Mouse (Mus musculus): ENCODE measurements around the gene Gas7.

The Gas7 gene

DNA sequence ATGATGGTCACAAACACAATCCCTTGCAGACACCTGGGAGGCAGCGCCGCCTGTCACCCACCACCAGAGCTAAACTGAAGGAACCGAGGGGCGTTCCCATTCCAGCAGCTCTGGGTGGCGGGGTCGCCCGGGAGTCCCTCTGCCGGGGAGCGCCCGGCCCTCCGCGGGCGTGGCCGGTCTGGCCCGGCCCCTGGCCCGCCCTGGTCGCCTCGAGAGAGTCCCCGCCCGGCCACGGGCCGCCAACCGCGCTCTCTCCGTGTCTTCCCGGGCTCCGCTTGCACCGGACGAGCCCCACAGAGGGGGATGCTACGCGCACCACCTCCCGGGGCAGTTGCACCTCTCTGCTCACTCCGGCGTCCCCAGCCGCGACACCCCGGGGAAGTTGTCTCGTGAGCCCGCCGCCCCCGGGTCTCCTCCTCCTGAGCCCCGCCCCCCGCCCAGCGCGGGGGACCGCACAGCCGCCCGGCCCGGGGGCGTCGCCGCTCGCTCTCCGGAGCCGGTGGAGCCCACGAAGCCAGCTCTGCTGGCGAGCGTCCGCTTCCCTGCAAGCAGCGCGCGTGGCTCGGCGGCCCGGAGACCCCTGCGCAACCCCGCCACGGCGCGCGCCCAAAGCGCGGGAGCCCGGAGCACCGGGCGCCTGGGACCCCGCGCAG is at the start of gene Gas7:
Gas7 (plus strand) TSS at position 564 of the 653 bp plus-strand sequence.
- peak; percentile 72 for DNase-seq

DNA sequence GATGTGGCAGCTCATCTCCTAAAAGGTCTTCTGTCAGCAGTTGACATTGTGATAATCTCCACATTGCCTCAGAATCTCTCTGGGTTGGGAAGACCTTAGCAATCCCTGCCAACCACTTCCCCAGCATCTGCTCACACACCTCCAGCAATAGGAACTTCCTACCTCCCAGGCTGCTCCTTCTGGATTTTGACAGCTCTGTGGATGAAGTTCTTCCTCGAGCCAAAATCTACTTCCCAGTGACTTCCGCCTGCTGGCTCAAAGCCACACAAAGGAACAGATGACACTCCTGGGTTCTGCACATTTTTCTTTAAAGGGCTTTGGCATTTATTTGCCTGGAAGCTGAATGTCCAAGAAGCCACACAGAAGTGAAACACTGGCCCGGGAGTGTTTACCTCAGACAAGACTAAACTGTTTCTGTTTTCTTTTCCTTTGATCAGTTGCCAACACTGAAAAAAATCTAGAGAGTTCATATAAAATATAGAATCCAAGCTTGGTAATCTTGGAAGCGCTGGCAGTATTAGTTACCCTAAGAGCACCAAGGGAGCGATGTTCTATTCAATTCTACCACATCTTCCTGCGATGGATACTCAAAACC is 40.8 kb upstream of the Gas7 start:
- no peak for DNase-seq

DNA sequence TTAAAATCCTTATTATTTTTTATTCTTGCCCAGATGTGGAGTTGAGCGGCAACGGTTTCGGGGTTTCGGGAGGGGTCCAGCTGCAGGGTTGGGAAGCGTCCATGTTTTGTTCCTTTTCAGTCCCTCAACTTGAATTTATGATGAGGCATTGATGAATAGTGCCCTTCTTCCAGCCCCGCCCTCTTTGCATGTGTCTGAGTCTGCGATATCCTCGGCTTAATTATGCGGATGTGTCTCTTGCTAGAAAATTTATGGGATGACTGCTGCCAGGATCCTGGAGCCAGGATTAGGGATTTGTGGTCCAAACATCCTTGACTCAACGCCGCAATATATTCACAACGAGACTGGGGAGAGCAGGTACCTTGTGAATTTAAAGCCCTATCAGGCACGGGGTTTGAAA is 31.7 kb upstream of the Gas7 start:
- DNase-seq, result no peak

DNA sequence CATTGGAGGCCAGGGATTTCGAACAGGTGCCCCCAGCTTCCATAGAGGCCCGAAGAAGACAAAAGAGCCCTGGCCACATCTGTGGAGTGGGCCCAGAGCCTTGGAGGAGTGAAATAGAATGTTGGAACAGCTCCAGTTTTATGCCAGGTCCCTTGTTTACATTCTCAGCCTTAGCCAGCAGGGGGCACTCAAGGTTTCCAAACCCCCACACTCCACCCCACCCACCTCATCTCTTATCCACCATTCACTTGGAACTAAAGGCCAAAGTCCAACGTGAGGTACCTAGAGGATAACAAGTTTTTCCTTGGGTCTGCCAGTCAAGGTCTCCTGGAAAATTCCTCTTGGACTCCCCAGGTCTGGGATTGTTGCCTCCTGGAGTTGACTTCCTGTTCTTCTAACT is 27.0 kb upstream of the Gas7 start:
- peak; percentile 64 for DNase-seq

DNA sequence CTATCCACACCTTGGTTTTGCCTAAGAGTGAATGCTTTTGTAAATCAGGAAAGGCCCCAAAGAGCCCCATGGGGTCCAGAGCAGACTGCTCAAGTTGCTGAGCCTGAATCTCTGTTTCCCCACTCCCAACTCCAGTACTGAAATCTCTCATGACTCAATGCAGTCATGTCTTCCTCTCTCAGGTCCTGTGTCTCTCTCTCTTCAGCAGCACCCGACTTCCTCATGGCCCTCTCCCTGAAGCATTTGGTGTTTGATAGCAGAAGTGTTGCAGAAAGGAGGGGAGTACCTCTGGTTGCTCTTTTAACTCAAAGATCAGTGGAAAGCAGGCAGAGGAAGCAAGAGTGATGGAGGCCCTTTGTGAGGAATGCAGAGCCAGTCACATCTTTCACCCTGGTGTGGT is 25.4 kb upstream of the Gas7 start:
- DNase-seq, result no peak

DNA sequence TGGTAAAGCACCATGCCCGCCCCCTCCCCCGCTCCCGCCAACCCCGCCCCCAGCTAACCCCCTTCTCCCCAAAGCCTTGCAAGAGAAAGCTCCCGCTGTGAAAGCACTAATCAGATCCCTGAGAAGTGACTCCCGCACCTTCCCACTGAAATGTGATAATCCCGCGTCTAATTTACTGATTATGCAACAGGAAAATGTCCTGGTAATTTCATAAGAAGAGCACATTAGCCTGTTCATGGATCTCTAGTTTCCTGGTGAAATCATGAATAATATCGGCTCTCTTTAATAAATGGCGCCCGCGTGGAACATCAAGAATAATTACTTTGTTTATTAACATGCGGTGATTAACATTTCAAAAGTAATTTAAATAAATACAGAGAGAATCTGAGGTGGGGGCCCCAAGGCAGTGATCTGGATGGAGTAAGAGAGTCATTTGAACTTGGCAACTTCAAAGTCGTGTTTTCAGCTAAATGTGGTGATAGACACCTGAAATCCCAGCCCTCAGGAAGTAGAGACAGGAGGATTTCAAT is 24.1 kb upstream of the Gas7 start:
- DNase-seq, result peak; percentile 48

DNA sequence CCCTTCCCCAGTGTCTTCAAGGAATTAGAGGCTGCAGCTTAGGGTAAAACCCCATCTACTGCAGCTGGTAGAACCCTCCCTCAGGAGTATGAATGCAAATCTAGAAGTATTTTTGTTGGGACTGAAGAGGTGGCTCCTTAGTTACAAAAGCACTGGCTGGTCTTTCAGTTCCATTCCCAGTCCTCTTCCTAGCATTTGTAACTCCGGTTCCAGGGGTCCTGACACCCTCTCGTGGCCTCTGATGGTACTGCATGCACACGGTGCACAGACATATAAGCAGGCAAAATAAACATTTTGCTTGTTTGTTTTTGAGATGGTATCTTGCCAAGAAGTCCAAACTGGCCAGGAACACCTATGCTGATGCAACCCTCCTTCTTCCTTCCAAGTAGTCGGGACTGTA is 23.4 kb upstream of the Gas7 start:
- DNase-seq, result peak; percentile 30

DNA sequence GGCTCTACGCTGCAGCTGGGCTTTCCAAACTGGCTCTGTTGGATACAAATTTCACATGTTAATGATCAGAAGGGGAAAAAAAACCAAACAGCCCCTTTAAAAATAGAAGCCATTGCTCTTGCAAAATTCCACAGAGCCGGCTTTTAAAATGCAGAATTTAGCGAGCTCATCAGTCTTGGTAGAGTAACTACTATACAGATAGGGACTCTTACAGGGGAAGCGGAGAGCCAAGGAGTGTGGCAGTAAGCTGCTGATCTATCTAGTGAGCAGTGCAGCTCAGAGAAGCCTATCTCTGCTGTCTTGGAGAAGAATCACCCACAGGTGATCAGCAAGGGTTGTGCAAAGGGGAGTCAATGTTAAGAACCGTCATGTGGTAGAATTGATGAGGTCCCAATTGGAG is 21.5 kb upstream of the Gas7 start:
- DNase-seq, result no peak

DNA sequence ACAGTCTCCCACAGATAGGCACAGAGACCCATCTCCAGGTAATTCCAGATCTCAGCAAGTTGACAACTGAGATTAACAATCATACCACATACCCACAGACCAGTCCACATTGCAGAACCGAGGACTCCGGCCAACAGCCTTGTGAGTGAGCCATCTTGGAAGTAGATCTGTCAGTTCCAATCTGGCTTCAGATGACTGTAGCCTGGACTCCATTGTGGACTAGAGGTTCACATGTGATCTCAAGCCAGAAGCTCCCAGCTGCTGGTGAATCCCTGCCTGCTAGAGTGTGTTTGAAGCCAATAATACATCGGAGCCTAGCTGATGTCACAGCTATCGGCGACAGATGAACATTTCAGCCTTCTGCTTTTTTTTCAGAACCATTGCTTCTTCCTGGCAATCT is 16.5 kb upstream of the Gas7 start:
- no peak for DNase-seq

DNA sequence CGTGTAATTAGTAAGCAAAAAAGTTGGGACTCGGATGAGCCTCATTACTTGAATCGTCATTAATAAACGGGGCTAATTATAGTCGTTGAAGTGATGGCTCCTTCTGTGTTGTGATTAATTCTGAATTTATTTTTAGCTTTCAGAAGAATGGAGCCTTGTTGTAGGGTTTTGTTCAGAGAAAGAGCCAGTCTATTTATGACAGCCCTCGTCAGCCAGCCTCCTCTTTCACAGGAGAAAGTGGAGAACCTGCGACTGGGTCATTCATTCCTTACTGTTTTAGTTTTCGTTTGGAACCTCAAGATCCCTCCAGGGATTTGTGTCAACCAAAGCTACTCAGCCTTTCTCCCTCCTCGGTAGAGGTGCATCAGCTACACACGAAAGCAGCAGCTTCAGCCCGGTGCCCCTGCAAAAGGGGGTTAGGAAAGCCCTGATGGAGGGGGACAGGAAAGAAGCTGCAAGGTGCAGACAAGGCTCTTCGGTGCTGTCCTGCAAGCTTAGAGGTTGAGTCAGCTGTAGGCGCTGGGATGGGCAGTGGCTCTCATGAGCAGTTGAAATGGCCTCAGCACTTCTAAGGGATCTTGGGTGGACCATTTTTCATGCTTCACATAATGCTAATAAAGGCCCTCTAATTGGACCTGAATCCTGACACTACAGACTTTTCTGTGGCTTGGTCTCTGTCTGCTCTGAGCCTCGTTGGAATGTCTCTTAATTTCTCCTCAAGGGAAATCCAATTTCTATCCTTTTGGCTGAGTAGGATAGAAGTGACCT is 10.0 kb upstream of the Gas7 start:
- DNase-seq, result peak; percentile 69

DNA sequence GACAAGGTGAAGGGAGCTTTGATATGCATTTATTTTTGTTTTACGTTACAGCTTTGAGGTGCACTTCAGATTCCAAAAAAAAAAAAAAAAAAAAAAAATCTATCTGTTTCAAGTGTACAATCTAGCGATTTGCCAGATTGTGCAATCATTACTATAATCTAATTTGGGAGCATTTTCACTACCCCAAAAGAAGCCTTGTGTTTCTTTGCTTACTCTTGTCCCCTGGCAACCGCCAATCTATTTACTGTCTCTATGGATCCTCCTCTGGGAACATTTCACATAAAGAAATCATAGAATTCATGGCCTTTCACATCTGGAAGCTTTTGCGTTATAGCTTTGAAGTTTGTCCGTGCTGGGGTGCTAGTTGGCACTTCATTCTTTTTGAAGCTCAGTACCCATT is 3.7 kb upstream of the Gas7 start:
- no peak for DNase-seq

DNA sequence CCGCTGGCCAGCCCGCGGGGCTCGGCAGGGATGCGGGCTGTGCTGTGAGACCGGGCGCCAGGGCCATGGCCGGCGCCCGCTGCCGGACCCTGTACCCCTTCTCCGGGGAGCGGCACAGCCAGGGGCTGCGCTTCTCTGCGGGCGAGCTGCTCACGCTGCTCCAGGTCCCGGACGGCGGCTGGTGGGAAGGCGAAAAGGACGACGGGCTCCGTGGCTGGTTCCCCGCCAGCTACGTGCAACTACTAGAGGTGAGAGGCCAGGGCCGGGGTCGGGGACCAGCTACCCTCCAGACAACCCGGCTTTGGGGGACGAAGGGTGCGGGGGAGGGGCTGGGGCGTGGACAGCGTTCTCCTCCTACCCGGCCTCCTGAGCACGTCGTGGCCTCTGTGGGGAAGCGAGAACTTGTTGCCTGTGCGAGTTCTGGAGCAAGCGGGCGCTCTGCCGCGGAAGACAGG is 317 bp downstream of the Gas7 start:
- DNase-seq, result peak; percentile 50

DNA sequence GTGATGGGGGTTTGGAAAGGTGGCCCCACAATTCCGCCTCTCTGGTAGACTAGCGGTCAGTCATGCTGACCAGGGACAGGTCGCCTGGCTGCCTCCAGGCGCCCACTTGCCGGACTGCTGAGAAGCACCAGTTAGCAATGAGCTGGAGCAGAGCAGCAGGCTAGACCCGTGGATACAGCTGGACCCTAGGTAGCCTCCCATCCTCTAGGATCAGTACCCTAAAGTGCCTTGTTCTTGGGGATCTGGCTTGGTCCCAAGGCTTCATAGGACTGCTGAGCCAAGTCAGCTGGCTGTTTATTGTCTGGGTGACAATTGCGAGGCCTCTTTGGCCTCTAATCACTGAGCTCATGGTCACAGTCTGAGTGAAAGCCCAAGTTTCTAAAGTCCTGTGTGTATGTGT is 792 bp downstream of the Gas7 start:
- DNase-seq, result peak; percentile 31

DNA sequence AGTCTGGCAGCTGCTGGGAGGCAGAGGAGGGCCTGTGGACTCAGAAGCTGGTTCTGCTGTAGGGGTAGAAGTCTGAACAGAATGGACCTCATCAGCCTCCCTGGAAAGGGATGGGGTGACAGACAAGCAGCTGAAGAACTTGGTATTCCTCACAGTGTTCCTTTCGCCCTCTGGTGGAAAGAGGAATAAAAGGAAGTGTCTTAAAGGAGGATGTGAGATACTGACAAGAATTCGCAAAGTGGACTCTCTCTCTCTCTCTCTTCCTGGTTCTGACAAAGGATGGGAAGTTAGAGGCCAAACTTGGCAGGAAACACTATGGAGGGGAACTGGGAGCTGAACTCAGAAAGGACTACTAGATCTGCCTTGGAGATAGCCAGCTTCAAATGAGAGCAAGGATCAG is 2.9 kb downstream of the Gas7 start:
- DNase-seq, result peak; percentile 58

DNA sequence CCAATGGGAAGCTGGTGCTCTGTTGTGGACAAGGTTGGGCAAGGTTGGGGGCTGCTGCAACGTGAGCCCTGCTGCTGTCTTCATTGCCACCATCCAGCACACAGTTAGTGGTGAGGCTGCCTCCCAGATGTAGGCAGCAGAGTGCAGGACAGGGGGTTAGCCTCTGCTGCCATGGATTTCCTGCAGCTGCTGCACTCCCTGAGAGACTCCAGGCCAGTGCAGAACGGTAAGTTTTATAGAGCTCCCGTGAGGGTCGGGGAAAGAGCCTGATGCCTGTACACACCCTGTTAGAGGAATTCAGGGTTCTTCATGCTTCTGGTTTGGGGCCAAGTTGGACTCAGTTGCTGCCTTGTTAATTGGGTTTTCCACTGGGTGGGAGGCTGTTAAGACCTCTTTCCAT is 11.9 kb downstream of the Gas7 start:
- no peak for DNase-seq

DNA sequence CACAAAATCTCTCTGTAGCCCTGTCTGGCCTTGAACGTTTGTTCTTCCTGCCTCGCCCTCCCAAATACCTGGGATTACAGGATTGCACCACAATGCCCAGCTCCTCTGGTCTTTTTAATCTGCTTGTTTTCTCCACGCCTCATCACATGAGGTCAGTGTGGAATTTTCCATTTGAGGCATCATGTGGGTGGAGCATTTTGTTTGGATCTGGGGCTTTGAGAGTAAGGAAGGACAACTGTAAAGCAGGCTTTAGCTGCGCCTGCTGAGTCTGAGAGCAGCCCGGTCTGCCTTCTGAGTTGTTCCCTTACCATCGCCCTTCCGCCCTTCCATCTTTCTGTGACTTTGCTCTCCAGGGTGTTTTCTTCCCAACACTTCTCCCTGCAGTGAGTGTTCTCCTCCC is 13.6 kb downstream of the Gas7 start:
- DNase-seq, result peak; percentile 16

DNA sequence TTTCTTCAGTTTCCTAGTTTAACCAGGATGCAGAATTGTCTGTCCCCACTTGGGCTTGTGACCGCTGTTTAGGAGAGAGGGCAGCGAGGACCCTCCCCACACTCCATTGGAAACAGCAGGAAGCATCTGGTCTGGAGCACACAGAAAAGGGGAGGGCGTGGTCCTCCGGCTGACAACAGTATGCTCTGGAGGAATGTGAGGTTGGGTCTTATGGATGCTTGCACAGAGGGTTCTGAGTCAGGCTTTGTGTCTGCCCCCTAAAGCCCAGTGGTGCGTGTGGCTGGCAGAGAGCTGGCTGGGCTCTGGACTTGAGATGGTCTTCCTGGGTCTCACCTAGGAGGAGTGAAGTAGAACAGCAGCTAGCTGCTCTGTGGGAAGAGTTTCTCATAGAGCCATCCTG is 19.4 kb downstream of the Gas7 start:
- DNase-seq, result no peak

DNA sequence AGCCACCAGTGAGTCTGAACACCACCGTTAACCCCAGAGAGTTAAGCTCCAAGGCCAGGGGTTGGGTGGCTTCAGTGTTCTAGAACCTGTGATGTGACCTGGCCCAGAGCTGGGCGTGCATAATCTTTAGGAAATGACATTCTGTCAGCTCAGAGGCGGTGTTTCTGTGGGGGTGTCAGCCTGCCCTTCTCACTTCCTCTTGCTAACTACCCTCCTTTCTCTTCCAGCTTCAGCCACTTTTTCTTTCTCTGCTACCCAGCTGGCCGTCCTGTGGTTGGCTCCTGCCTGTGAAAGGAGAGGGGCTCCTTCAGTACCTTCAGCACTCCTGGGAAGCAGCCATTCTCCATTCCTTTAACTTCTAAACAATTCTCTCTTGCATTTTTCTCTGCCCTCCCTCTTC is 24.3 kb downstream of the Gas7 start:
- no peak for DNase-seq

DNA sequence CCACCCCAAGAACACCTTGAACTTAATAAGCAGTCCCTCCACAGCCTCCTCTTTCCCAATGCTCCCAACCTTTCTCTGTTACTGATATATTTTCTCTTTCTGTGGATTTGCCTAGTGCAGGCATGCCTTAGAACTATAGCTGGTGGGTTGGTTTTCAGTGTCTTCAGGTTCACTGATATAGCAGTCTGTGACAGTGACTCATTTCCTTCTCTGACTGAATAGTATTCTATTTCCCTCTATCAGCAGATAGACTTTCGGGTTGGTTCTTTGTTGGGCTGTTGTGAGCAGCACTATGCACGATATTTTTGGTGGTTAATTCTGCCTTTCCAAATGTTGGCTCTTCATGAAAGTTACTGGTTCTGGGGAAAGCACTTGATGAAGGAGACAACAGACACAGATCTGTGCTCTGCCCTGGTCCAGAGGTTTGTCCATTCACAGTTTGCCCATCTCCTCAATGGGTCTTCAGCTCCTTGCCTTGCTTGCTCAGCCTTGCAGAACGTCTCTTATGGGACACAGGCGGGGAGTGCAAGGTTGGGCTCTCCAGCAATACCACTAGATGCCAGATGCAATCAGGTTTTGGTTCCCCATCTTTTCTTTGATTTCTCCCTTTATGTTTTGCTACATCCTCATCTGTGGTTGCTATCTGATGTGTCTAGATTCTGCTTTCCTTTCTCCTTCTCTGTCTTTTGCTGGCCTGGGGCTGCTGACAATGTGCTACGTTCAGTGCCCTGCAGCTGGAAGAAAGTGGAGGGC is 25.1 kb downstream of the Gas7 start:
- no peak for DNase-seq

DNA sequence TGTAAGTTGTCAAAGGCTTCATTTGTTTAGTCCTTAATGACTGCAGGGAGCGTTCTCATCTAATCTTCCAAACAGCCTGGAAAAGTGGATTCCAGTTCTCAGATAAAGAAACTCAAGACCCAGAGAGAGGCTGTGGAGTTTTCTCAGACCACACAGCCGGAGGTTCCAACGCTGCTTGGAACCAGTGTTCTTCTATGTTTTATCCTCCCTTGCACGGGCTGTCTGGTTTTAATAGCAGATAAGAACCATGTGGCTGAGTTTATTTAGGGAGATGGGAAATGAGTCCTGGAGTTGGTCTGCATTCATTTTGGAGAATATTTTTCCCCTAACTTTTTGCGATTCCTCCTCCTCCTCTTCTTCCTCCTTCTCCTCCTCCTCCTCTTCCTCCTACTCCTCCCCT is 26.5 kb downstream of the Gas7 start:
- no peak for DNase-seq

DNA sequence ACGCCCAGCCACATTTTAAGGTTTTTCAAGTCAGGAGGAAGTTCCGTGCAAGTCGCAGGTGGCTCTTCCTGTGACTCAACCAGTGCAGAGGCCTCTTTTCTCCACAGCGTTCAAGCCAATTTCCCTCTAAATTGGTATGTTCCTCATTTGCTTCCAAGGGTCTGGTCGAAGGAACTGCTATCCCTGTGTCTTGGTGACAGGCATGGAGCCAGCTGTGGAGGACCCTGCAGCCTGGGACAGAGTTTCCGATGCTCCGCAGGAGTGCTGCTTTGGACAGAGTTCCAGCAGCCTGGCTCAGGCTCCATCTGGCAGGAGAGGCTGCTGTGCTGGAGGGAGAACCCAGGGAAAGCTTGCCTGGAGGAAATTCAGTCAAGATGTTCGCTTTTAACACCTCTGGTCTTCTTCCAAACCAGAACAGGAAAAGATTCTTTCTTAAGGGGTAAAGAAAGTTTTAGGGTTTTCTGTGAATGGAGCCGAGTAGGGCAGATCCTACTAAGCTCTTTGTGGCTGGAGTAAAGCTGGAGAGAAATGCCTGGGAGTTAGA is 27.1 kb downstream of the Gas7 start:
- DNase-seq, result no peak

DNA sequence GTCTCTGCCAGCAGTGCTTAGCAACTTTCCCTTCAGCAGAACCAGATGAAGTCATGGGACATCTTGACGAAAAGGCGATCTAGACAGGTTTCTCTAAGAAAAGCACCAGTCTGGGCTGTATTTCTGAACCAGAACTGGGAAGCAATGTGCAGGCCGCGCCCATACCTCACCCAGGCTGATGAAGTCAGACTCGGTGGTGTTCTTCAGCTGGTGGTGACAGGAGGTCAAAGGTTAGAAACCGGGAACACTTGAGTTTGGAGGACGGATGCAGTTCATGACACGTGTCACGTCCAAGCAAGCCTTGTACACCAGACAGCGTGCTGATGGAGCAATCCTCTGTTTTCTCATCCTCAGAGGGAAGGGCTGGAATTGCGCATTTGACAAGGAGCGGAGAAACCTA is 32.9 kb downstream of the Gas7 start:
- DNase-seq, result no peak

DNA sequence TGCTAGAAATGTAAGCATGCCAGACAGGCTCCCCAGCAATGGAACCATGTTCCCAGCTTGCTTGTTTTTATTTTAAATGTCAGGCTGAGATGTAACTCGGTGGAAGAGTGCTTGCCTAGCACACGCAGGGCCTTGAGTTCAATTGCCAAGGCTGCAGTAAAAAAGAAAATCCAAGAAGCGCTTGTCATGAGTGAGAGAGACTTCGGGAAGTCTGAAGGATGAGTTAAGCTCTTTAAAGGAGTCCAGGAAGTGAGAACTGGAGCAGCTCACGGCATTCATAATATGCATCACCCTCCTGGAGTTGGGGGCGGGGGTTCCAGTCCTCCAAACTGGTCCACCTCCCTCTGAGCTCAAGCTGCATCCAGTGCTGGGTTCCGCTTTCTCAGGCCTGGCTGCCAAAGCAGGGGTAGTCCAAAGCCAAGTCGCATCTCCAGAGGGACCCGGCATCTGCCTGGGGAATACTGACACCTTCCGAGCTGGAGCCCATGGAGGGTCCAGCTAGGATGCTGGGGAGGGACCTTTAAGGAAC is 34.5 kb downstream of the Gas7 start:
- DNase-seq, result no peak

Data from retina, postnatal 1 day (tissue).